In the genomic region with DNA sequence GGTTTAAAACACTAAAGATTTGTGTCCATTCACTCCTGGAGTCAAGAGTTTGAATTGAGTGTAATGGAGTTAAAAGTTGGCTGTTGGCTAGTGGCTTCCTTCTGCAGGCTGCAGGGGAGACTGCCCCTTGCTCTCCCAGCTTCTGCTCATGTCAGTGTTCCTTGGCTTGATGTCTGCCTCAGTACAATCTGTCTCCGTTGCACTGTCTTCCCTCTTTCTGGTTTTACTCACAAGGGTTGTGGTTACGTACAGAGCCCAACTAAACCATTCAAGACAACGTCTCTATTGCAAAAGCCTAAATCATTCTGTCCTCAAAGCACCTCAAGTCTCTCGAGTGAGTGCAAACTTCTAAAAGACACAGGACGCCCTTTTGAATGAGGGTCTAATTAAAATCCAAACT, we compare ENCODE assay signal across 22 mouse cellular contexts.
"Had no signal": no experiment of that assay in that cellular context is flagged by ENCODE, and none has a peak within 500 bp of the region (broad histone marks: within the 10 kb centered on the region; RNA-seq: fewer than 3 reads in every experiment).

No protein-coding gene starts in this region.

- ATAC-seq: hindbrain, embryonic 16.5 days; hindbrain, postnatal 0 days; inflammation-experienced regulatory T-cells, adult 6 months; intestine, embryonic 15.5 days; intestine, embryonic 16.5 days; intestine, postnatal 0 days had no signal

- DNase-seq: heart, postnatal 10 days; heart, postnatal 14 days; heart, postnatal 36 days; heart, postnatal 4 days; kidney, adult 11 months; kidney, adult 18-20 months; kidney, adult 2 months; kidney, adult 8-10 months; kidney, adult 9 months; kidney, postnatal 10 days; kidney, postnatal 14 days; kidney, postnatal 25 days; kidney, postnatal 36 days; kidney, postnatal 4 days; layer of hippocampus, adult 9-11 months; layer of hippocampus, postnatal 36 days had no signal
